Mouse (Mus musculus) cerebellum, adult (tissue): ENCODE results near the gene Fos.
A peak's percentile ranks its signal among the peaks of the same experiment; 100 is the strongest.

ENCODE experiments used
- ATAC-seq: cut with Nextera tagmentation; 2 replicates; pipeline ENCODE4 v1.9.2; 2017; ENCODE audit warnings: mild to moderate bottlenecking, moderate library complexity, mixed read lengths; ENCODE audit not compliant: insufficient number of reproducible peaks, low FRiP score, low TSS enrichment

Gene Fos

GRCm38 (mm10) chr12:85473481-85474297 lies at the start of gene Fos:
TSS of gene Fos (plus strand) at chr12:85473890.
- peak; percentile 83 for ATAC-seq

GRCm38 (mm10) chr12:85425721-85426120 lies 48.0 kb upstream of the Fos start:
- ATAC-seq, result no peak

- ATAC-seq, result no peak
Observed at GRCm38 (mm10) chr12:85426126-85426525, 47.6 kb upstream of the Fos start.

GRCm38 (mm10) chr12:85427802-85428201 lies 45.9 kb upstream of the Fos start:
- no peak for ATAC-seq

GRCm38 (mm10) chr12:85429999-85430398 lies 43.7 kb upstream of the Fos start:
- no peak for ATAC-seq

GRCm38 (mm10) chr12:85430434-85430833 lies 43.3 kb upstream of the Fos start:
- ATAC-seq, result no peak

GRCm38 (mm10) chr12:85433850-85434249 lies 39.8 kb upstream of the Fos start:
- ATAC-seq, result no peak

- ATAC-seq, result no peak
Observed at GRCm38 (mm10) chr12:85434526-85434925, 39.2 kb upstream of the Fos start.

- ATAC-seq, result peak; percentile 97
Observed at GRCm38 (mm10) chr12:85436021-85436621, 37.6 kb upstream of the Fos start.

GRCm38 (mm10) chr12:85437172-85437876 lies 36.4 kb upstream of the Fos start:
- no peak for ATAC-seq

GRCm38 (mm10) chr12:85443456-85443855 lies 30.2 kb upstream of the Fos start:
- no peak for ATAC-seq

- no peak for ATAC-seq
Observed at GRCm38 (mm10) chr12:85444646-85445045, 29.0 kb upstream of the Fos start.

- ATAC-seq, result no peak
Observed at GRCm38 (mm10) chr12:85447009-85447408, 26.7 kb upstream of the Fos start.

- no peak for ATAC-seq
Observed at GRCm38 (mm10) chr12:85447490-85447889, 26.2 kb upstream of the Fos start.

- ATAC-seq, result no peak
Observed at GRCm38 (mm10) chr12:85449478-85449877, 24.2 kb upstream of the Fos start.

GRCm38 (mm10) chr12:85451693-85452491 lies 21.8 kb upstream of the Fos start:
- ATAC-seq, result no peak

GRCm38 (mm10) chr12:85455065-85456058 lies 18.3 kb upstream of the Fos start:
- ATAC-seq, result peak; percentile 88

GRCm38 (mm10) chr12:85456276-85456675 lies 17.4 kb upstream of the Fos start:
- no peak for ATAC-seq

- no peak for ATAC-seq
Observed at GRCm38 (mm10) chr12:85456966-85457505, 16.7 kb upstream of the Fos start.
